Mouse (Mus musculus): Measurements from ENCODE around the gene Hp. TPM values are rescaled to one million over a fixed set of nuclear protein-coding genes. Genes with fewer than 3 reads are reported as not detected.

Hp gene
- 153 and 154 TPM in 2 replicates for polyA plus RNA-seq (2012; rRNA removed)

DNA sequence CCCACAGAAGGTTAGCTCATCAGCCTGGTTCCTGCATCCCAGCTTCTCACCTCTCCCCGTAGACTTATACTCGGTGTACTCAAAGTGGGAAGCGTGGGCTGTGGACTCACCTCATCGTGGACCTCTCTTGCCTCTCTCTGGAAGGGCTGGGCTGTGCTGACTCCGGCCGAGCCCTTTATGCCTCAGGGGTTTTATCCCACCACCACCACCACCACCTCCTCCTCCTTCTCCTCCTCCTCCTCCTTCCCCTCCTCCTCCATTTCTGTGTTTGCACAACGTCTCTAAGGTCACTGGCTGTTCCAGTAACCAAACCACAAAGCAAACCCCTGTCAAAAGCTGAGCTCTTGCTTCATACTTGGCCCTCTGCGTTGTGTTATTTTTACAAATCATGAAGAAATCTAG lies at the start of gene Hp:
Hp (minus strand) TSS at position 273 of the 402 bp plus-strand sequence.

DNA sequence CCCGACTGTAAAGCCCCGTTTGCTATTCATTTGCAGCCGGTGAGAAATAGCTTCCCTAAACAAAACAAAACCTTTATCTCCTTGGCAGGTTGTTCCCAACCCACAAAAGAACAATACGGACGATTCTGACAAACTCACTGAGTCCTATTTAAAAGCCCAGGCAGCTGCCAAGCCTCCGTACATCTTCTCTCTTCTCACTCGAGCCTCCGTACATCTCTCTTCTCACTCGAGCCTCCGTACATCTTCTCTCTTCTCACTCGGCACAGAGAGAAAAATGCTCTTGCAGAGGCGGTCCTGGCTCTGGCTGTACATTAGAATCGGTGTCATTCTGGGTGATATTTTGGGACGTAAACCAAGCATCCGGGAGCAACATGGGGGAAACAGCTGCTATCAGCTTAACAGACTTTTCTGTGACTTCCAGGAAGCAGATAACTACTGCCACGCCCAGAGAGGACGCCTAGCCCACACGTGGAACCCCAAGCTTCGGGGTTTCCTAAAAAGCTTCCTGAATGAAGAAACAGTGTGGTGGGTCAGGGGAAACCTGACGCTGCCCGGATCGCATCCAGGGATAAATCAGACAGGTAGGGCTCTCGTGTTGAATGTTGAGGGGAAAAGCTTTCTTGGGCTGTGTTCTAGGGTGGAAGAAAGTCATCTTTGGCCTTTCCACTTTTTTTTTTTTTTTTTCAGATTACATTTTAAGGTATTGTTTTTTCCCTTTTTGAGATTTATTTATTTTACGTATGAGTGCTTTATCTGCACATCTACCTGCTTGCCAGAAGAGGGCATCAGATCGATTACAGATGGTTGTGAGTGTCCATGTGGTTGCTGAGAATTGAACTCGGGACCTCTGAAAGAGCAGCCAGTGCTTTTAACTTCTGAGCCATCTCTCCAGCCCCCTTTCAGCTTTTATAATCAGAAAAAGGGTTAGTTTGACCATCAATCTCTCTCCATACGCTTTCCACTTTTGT lies 35.6 kb upstream of the Hp start, which contains the start of gene Pkd1l3:
Pkd1l3 (plus strand) TSS at position 275 of the 968 bp plus-strand sequence.

GRCm38 (mm10) chr8:109608271-109609152 lies 29.5 kb upstream of the Hp start, which contains the start of gene Dhodh:
Gene Dhodh (minus strand): TSS chr8:109608673.

GRCm38 (mm10) chr8:109565498-109566333 lies 13.3 kb downstream of the Hp start, which contains the start of the genes Dhx38 and Txnl4b:
Gene Dhx38 (minus strand): TSS chr8:109565861.
Gene Txnl4b (plus strand): TSS chr8:109565892.

Other genes with a start within 250 kb of the Hp start
- gene Pmfbp1, start 85.1 kb downstream of the Hp start, polyA plus RNA-seq (2012; rRNA removed): 0.03 TPM in 1 of 2 replicates, not detected in the other
- gene Dhx38, start 13.3 kb downstream of the Hp start, polyA plus RNA-seq (2012; rRNA removed): 22.5 and 22.6 TPM in 2 replicates
- gene Txnl4b, start 13.3 kb downstream of the Hp start, polyA plus RNA-seq (2012; rRNA removed): 3.8 and 5.0 TPM in 2 replicates
- 34.4 and 39.5 TPM in 2 replicates for gene Dhodh, start 29.5 kb upstream of the Hp start, polyA plus RNA-seq (2012; rRNA removed)
- gene Pkd1l3, start 35.3 kb upstream of the Hp start, polyA plus RNA-seq (2012; rRNA removed): 0.07 and 0.18 TPM in 2 replicates
- 30.8 and 35.9 TPM in 2 replicates for gene Ist1, start 114.1 kb upstream of the Hp start, polyA plus RNA-seq (2012; rRNA removed)
- gene Zfp821, start 126.4 kb upstream of the Hp start, polyA plus RNA-seq (2012; rRNA removed): 13.0 and 13.5 TPM in 2 replicates
- gene Atxn1l, start 158.6 kb upstream of the Hp start, polyA plus RNA-seq (2012; rRNA removed): 26.1 and 30.1 TPM in 2 replicates
- 23.4 and 34.1 TPM in 2 replicates for gene Ap1g1, start 199.4 kb upstream of the Hp start, polyA plus RNA-seq (2012; rRNA removed)

Data from ovary, adult 2 months (tissue).